Mouse (Mus musculus) embryonic fibroblast, embryonic 13.5 days (primary cell): ENCODE measurements at regions not wholly inside any gene's neighbourhood (a gene's known extent, or its start where the extent isn't known, plus 50 kb on each side); places are given as distances from the start of the nearest gene placed in this dataset.

Source experiments
- CTCF ChIP-seq: IDR thresholded peaks from 2 replicates; pipeline ENCODE4 v1.5.1; 2011; ENCODE audit warnings: mild to moderate bottlenecking, control low read depth, low read length, moderate library complexity, borderline replicate concordance; ENCODE audit not compliant: insufficient read depth
- POLR2A ChIP-seq: IDR thresholded peaks from 2 replicates; pipeline ENCODE4 v1.6.1; 2011; ENCODE audit warnings: low read depth, mild to moderate bottlenecking, control low read depth, low read length, moderate library complexity

GRCm38 (mm10) chr1:118758031-118758400 is 130.3 kb downstream of the Tfcp2l1 start:
- no peak for TF ChIP-seq CTCF
- no peak for TF ChIP-seq POLR2A
